Comparison of ENCODE assay signal across 11 mouse cellular contexts in genomic region chr5:136487397-136488093, GRCm38 (mm10).
DNase-seq lines count a peak whose midpoint lies in the region; ATAC-seq lines count a peak whose summit lies in the region.
"Had no signal": no experiment of that assay in that cellular context is flagged by ENCODE, and none has a peak within 500 bp of the region (broad histone marks: within the 10 kb centered on the region; RNA-seq: fewer than 3 reads in every experiment).

No protein-coding gene starts in this region.

- no peak overlapping the region for H3K4me2 ChIP-seq in heart, embryonic 15.5 days
- H3K4me2 ChIP-seq: kidney, embryonic 15.5 days; limb, embryonic 15.5 days; neural tube, embryonic 13.5 days had no signal

- H3K27ac ChIP-seq in heart, embryonic 15.5 days, result 0 out of 2 replicates have a peak overlapping the region, but pooled peaks have one; percentile 3
- H3K27ac ChIP-seq: kidney, embryonic 15.5 days; limb, embryonic 15.5 days; neural tube, embryonic 13.5 days had no signal

- H3K9me3 ChIP-seq in heart, embryonic 15.5 days (replicated peaks), result no peaks in the 10 kb centered on the region
- H3K9me3 ChIP-seq: kidney, embryonic 15.5 days; limb, embryonic 15.5 days; neural tube, embryonic 13.5 days had no signal

- no peak overlapping the region for H3K4me3 ChIP-seq in heart, embryonic 15.5 days
- H3K4me3 ChIP-seq: kidney, embryonic 15.5 days; limb, embryonic 15.5 days; neural tube, embryonic 13.5 days had no signal

- 55% methylated on average over 11 of the region's 11 CpGs for WGBS in heart, embryonic 15.5 days

- no peak for DNase-seq in heart, postnatal 36 days
- DNase-seq in brain, embryonic 18.5 days (ENCODE audit: low read depth, low spot score), result peak; percentile 79
- peak; percentile 43 to 57 for DNase-seq in frontal cortex, postnatal 10 days (ENCODE audit: low spot score in 2 of 2)
- DNase-seq in left cerebral cortex, postnatal 4 days, result peak; percentile 53
- no peak for DNase-seq in embryo, embryonic 9.5 days (ENCODE audit: extremely low spot score)
- DNase-seq in adrenal gland, postnatal 25 days, result no peak
- DNase-seq: spleen, adult 18-20 months had no signal

- peaks cover 6% of the 10 kb centered on the region; the same call in 1 of the 2 replicates for H3K36me3 ChIP-seq in heart, embryonic 15.5 days

- H3K27me3 ChIP-seq in heart, embryonic 15.5 days, result no peaks in the 10 kb centered on the region
- H3K27me3 ChIP-seq: kidney, embryonic 15.5 days; limb, embryonic 15.5 days; neural tube, embryonic 13.5 days had no signal

- peaks cover 38% of the 10 kb centered on the region for H3K4me1 ChIP-seq in heart, embryonic 15.5 days (replicated peaks)

- no peak overlapping the region for H3K9ac ChIP-seq in heart, embryonic 15.5 days
- H3K9ac ChIP-seq: kidney, embryonic 15.5 days; limb, embryonic 15.5 days; neural tube, embryonic 13.5 days had no signal

- no peak for ATAC-seq in heart, embryonic 15.5 days (replicated peaks; ENCODE audit: insufficient number of reproducible peaks, insufficient read depth, low FRiP score, low read depth)

- intact Hi-C loops in heart, postnatal 36 days (cut with DNase I), result no loop called here
- intact Hi-C loops in left cerebral cortex, postnatal 4 days (cut with DNase I), result no loop called here

Comparison
In these comparisons a context has a peak if more than half of its experiments do, and no peak if none do; other contexts are left out.
1. DNase-seq: peak in brain, embryonic 18.5 days (single experiment), frontal cortex, postnatal 10 days (2 of 2) and left cerebral cortex, postnatal 4 days (single experiment); none in heart, postnatal 36 days (0 of 2), embryo, embryonic 9.5 days (single experiment) and adrenal gland, postnatal 25 days (single experiment).